Mouse (Mus musculus) adrenal gland, postnatal 14 days (tissue): ENCODE measurements around the gene Pigs. TPM values are rescaled to one million over a fixed set of nuclear protein-coding genes. Genes with fewer than 3 reads are reported as not detected.

Source experiments
- DNase-seq: peaks from one replicate; pipeline ENCODE4 v3.0.0; 2021; ENCODE audit warnings: mixed read lengths
- total RNA-seq: library from RNA; stranded (reverse); gene quantifications from 2 replicates; pipeline ENCODE4 v1.2.3, GENCODE M21; 2021

Pigs gene
- total RNA-seq, 1 experiment from 2014 or later = 47.6 TPM

- DNase-seq = peak; percentile 66
Measured at GRCm38 (mm10) chr11:78364103-78364502, 35.9 kb downstream of the Pigs start.

DNA sequence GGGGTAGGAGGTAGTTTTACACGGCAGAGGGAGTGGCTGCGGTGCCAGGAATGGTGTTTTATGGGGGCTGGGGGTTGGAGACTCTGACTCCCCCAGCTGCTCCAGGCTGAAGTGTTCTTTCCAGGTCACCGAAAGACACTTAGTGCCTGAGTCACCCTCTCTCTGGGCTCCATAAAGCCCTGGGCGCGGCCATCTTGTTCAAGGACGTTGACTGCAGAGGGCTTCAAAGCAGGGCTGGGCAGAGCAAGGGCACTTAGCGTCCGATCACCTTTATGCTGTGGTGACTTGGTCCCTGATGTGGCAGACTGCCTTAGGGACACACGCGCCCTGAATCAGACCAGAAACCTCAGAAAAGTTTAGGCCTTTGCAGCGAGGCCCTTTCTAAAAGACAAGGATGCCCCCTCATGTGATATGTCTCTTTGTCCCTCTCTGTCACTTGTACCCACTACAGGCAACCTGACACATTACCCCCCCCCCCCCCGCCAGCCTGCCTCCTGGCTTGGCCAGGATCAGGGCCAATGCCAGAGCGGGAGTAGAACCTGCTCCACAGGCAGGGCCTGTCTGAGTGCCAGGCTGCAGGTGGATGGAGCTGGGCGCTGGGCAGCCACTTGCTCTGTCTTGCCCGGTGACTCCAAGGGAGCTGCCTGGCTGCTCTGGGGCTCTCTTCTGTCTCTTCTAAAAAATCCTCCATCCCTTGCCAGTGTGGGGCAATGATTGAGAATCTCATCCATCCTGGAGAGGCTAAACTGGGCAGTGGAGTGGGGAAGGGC lies 39.4 kb downstream of the Pigs start:
- DNase-seq = peak; percentile 68

- no peak for DNase-seq
Measured at GRCm38 (mm10) chr11:78370389-78370788, 42.2 kb downstream of the Pigs start.

DNA sequence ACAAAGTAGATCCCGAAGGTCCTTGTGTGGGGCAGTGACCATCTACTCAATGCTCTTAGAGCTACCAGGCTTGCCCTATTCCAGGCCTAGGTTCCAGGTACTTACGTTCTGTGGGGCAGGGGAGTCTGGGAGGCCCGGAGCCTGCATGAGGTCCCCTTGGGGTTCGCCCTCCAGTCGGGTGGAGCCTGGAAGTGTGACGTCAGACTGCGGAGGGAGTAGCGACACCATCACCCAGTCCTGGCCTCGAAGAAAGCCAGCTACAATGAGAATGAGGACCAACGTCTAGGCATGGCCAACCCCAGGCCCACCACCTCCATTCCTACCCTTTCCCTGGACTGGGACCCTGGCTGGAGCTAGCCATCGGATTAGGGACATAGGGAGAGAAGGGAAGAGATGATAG lies 43.5 kb downstream of the Pigs start:
- no peak for DNase-seq

GRCm38 (mm10) chr11:78372166-78372565 lies 44.0 kb downstream of the Pigs start:
- DNase-seq = peak; percentile 70

DNA sequence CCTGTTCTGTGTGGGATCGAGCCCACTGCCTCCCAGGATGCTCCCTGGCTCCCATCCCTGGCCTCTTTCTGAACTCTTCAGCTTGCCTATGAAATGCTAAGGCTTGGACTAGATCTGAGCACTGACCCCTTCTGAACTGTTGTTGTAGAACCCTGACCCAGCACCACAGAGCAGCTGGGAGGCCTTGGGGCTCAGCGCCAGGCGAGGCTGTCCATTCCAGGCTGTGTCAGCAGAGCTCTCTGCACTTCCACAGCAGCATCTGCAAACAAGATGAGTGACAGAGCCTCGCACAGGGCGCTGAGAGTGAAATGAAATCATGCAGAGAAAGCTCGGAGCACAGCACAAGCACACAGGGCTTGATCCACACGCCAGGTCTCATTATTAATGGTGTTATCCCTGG lies 44.4 kb downstream of the Pigs start:
- peak; percentile 89 for DNase-seq

- no peak for DNase-seq
Measured at GRCm38 (mm10) chr11:78374147-78374546, 45.9 kb downstream of the Pigs start.

GRCm38 (mm10) chr11:78377549-78378159 lies 49.4 kb downstream of the Pigs start:
- no peak for DNase-seq

- DNase-seq = no peak
Measured at GRCm38 (mm10) chr11:78380351-78380750, 52.1 kb downstream of the Pigs start.

- no peak for DNase-seq
Measured at GRCm38 (mm10) chr11:78380996-78381395, 52.8 kb downstream of the Pigs start.

GRCm38 (mm10) chr11:78382286-78382685 lies 54.1 kb downstream of the Pigs start:
- DNase-seq = no peak

GRCm38 (mm10) chr11:78382701-78383100 lies 54.5 kb downstream of the Pigs start:
- no peak for DNase-seq

- DNase-seq = no peak
Measured at GRCm38 (mm10) chr11:78385776-78386175, 57.6 kb downstream of the Pigs start.

- DNase-seq = no peak
Measured at GRCm38 (mm10) chr11:78386508-78387043, 58.4 kb downstream of the Pigs start, which contains the start of gene Foxn1. Gene Foxn1 (minus strand): TSS chr11:78386558.

Other genes with a start within 250 kb of the Pigs start
- gene Eral1, start 248.0 kb upstream of the Pigs start, total RNA-seq = 28.8 and 31.6 TPM in 2 replicates
- 18.1 and 19.1 TPM in 2 replicates for gene Fam222b, start 233.8 kb upstream of the Pigs start, total RNA-seq
- 47.2 and 50.7 TPM in 2 replicates for gene Traf4, start 162.8 kb upstream of the Pigs start, total RNA-seq
- 8.5 and 9.0 TPM in 2 replicates for gene Nek8, start 151.7 kb upstream of the Pigs start, total RNA-seq
- 36.4 and 46.4 TPM in 2 replicates for gene Tlcd1, start 151.7 kb upstream of the Pigs start, total RNA-seq
- gene Rpl23a, start 144.8 kb upstream of the Pigs start, total RNA-seq = 1,759 and 1,890 TPM in 2 replicates
- 89.2 and 92.2 TPM in 2 replicates for gene Rab34, start 140.0 kb upstream of the Pigs start, total RNA-seq
- 17.6 and 26.3 TPM in 2 replicates for gene Proca1, start 135.0 kb upstream of the Pigs start, total RNA-seq
- 75.3 and 78.8 TPM in 2 replicates for gene Sdf2, start 82.7 kb upstream of the Pigs start, total RNA-seq
- gene Supt6, start 82.4 kb upstream of the Pigs start, total RNA-seq = 60.1 and 65.4 TPM in 2 replicates
- gene 2610507B11Rik, start 66.7 kb upstream of the Pigs start, total RNA-seq = 146 and 153 TPM in 2 replicates
- 0.41 and 0.83 TPM in 2 replicates for gene BC030499, start 37.6 kb upstream of the Pigs start, total RNA-seq
- 9.7 and 12.4 TPM in 2 replicates for gene Spag5, start 26.9 kb upstream of the Pigs start, total RNA-seq
- gene Aldoc, start 5.4 kb upstream of the Pigs start, total RNA-seq = 8.8 and 9.2 TPM in 2 replicates
- 24.4 and 26.8 TPM in 2 replicates for gene Unc119, start 15.1 kb downstream of the Pigs start, total RNA-seq
- gene Foxn1, start 58.1 kb downstream of the Pigs start, total RNA-seq = 0.15 TPM in 1 of 2 replicates, not detected in the other
- not detected in 2 replicates for gene Slc13a2, start 93.8 kb downstream of the Pigs start, total RNA-seq
- gene Slc46a1, start 137.3 kb downstream of the Pigs start, total RNA-seq = 16.7 and 20.5 TPM in 2 replicates
- gene Sarm1, start 169.3 kb downstream of the Pigs start, total RNA-seq = 3.3 and 4.9 TPM in 2 replicates
- 23.9 and 283 TPM in 2 replicates for gene Vtn, start 170.7 kb downstream of the Pigs start, total RNA-seq
- not detected in 2 replicates for gene Sebox, start 175.0 kb downstream of the Pigs start, total RNA-seq
- gene Tmem199, start 183.8 kb downstream of the Pigs start, total RNA-seq = 26.3 and 29.6 TPM in 2 replicates
- gene Poldip2, start 183.8 kb downstream of the Pigs start, total RNA-seq = 177 and 186 TPM in 2 replicates
- gene Tnfaip1, start 207.9 kb downstream of the Pigs start, total RNA-seq = 47.9 and 49.4 TPM in 2 replicates
- gene Ift20, start 207.9 kb downstream of the Pigs start, total RNA-seq = 81.5 and 90.2 TPM in 2 replicates
- 34.1 and 45.0 TPM in 2 replicates for gene Tmem97, start 222.4 kb downstream of the Pigs start, total RNA-seq